ENCODE assay signal across 8 mouse cellular contexts in genomic region chr2:69587896-69588295, GRCm38 (mm10). TPM values are rescaled to one million over a fixed set of nuclear protein-coding genes. Genes with fewer than 3 reads are reported as not detected.
DNase-seq lines count a peak whose midpoint lies in the region; ATAC-seq and TF ChIP-seq lines count a peak whose summit lies in the region.

No protein-coding gene starts in this region.

- H3K9ac ChIP-seq in heart, embryonic 14.5 days (ENCODE audit: low read length), result no peak overlapping the region
- H3K9ac ChIP-seq in heart, embryonic 16.5 days (ENCODE audit: low read length), result no peak overlapping the region
- peak overlapping the region; percentile 50 for H3K9ac ChIP-seq in neural tube, embryonic 13.5 days

- peaks cover 31% of the 10 kb centered on the region; the same call in 1 of the 2 replicates for H3K27me3 ChIP-seq in heart, embryonic 14.5 days (ENCODE audit: control insufficient read depth, insufficient read depth, low read length)
- peaks cover 33% of the 10 kb centered on the region for H3K27me3 ChIP-seq in heart, embryonic 16.5 days (ENCODE audit: control insufficient read depth, insufficient read depth, low read length)
- H3K27me3 ChIP-seq in limb, embryonic 10.5 days (ENCODE audit: low read depth, poor library complexity, severe bottlenecking), result peaks cover 74% of the 10 kb centered on the region
- H3K27me3 ChIP-seq in neural tube, embryonic 13.5 days, result peaks cover 67% of the 10 kb centered on the region
- peaks cover 6% of the 10 kb centered on the region; the same call in 1 of the 2 replicates for H3K27me3 ChIP-seq in cerebellum, adult 2 months (ENCODE audit: control insufficient read depth, insufficient read depth, low read length)

- TF ChIP-seq CTCF in cerebellum, adult 2 months (IDR thresholded peaks at IDR 0.05; ENCODE audit: borderline replicate concordance, insufficient read depth, low read depth, low read length), result no peak

- no peak for TF ChIP-seq POLR2A in cerebellum, adult 2 months (IDR thresholded peaks at IDR 0.05; ENCODE audit: borderline replicate concordance, insufficient read depth, low read length)

- H3K9me3 ChIP-seq in heart, embryonic 14.5 days (ENCODE audit: control insufficient read depth, low read length), result no peaks in the 10 kb centered on the region
- H3K9me3 ChIP-seq in heart, embryonic 16.5 days (replicated peaks; ENCODE audit: control insufficient read depth, low read length), result no peaks in the 10 kb centered on the region
- no peaks in the 10 kb centered on the region for H3K9me3 ChIP-seq in limb, embryonic 10.5 days (replicated peaks)
- no peaks in the 10 kb centered on the region for H3K9me3 ChIP-seq in neural tube, embryonic 13.5 days

- peak overlapping the region; percentile 100 for H3K4me2 ChIP-seq in heart, embryonic 14.5 days (ENCODE audit: low read length)
- peak overlapping the region; percentile 81 for H3K4me2 ChIP-seq in heart, embryonic 16.5 days (ENCODE audit: low read depth, low read length)
- peak overlapping the region; percentile 60 for H3K4me2 ChIP-seq in neural tube, embryonic 13.5 days

- WGBS in heart, embryonic 14.5 days, result under 1% methylated on average over 23 of the region's 23 CpGs
- under 1% methylated on average over 23 of the region's 23 CpGs for WGBS in heart, embryonic 16.5 days
- WGBS in limb, embryonic 10.5 days, result under 1% methylated on average over 22 of the region's 23 CpGs
- 3% methylated on average over 15 of the region's 23 CpGs for WGBS in neural tube, embryonic 13.5 days
- 2% methylated on average over 23 of the region's 23 CpGs for WGBS in cerebellum, adult 2 months

- H3K4me1 ChIP-seq in heart, embryonic 14.5 days (ENCODE audit: control insufficient read depth in 2 of 2, insufficient read depth in 2 of 2, low read length in 2 of 2), result peaks cover 8 to 27% of the 10 kb centered on the region in 2 experiments
- peaks cover 19% of the 10 kb centered on the region for H3K4me1 ChIP-seq in heart, embryonic 16.5 days (ENCODE audit: control insufficient read depth, insufficient read depth, low read length)
- H3K4me1 ChIP-seq in limb, embryonic 10.5 days, result peaks cover 41% of the 10 kb centered on the region
- peaks cover 42% of the 10 kb centered on the region for H3K4me1 ChIP-seq in neural tube, embryonic 13.5 days (replicated peaks)
- peaks cover 4% of the 10 kb centered on the region; the same call in 1 of the 2 replicates for H3K4me1 ChIP-seq in cerebellum, adult 2 months (ENCODE audit: control insufficient read depth, insufficient read depth, low read length)

- H3K36me3 ChIP-seq in heart, embryonic 14.5 days (ENCODE audit: control insufficient read depth, insufficient read depth, low read length), result no peaks in the 10 kb centered on the region
- no peaks in the 10 kb centered on the region for H3K36me3 ChIP-seq in heart, embryonic 16.5 days (ENCODE audit: control insufficient read depth, insufficient read depth)
- H3K36me3 ChIP-seq in limb, embryonic 10.5 days, result no peaks in the 10 kb centered on the region
- H3K36me3 ChIP-seq in neural tube, embryonic 13.5 days, result no peaks in the 10 kb centered on the region

- no peak overlapping the region for H3K27ac ChIP-seq in heart, embryonic 14.5 days (replicated peaks in 1 of 2; ENCODE audit: control insufficient read depth in 1 of 2, insufficient read depth in 1 of 2, low read depth in 2 of 2, low read length in 2 of 2)
- no peak overlapping the region for H3K27ac ChIP-seq in heart, embryonic 16.5 days (ENCODE audit: low read length)
- 0 out of 2 replicates have a peak overlapping the region, but pooled peaks have one; percentile 14 for H3K27ac ChIP-seq in limb, embryonic 10.5 days
- H3K27ac ChIP-seq in neural tube, embryonic 13.5 days (replicated peaks), result no peak overlapping the region
- H3K27ac ChIP-seq in cerebellum, adult 2 months (ENCODE audit: insufficient read depth, low read length), result no peak overlapping the region

- peak overlapping the region; percentile 34 to 46 for H3K4me3 ChIP-seq in heart, embryonic 14.5 days (ENCODE audit: control insufficient read depth in 1 of 2, insufficient read depth in 1 of 2, low read depth in 1 of 2, low read length in 2 of 2)
- peak overlapping the region; percentile 56 for H3K4me3 ChIP-seq in heart, embryonic 16.5 days (ENCODE audit: low read length)
- peak overlapping the region; percentile 63 for H3K4me3 ChIP-seq in limb, embryonic 10.5 days
- peak overlapping the region; percentile 34 for H3K4me3 ChIP-seq in neural tube, embryonic 13.5 days
- H3K4me3 ChIP-seq in cerebellum, adult 2 months (replicated peaks; ENCODE audit: insufficient read depth, low read depth, low read length), result no peak overlapping the region

- no peak for ATAC-seq in heart, embryonic 14.5 days (ENCODE audit: insufficient number of reproducible peaks, insufficient read depth, low FRiP score, low read depth)
- ATAC-seq in heart, embryonic 16.5 days (replicated peaks; ENCODE audit: extremely low read depth, insufficient read depth, low FRiP score), result 0 out of 2 replicates have a peak, but pooled peaks have one; percentile 23
- ATAC-seq in neural tube, embryonic 13.5 days (ENCODE audit: low read depth), result no peak

- no peak for DNase-seq in heart, postnatal 25 days (ENCODE audit: low spot score)
- no peak for DNase-seq in limb, embryonic 10.5 days (ENCODE audit: low spot score)
- DNase-seq in adrenal gland, adult 2 months, result no peak
- DNase-seq in thymus, postnatal 4 days, result no peak
- no peak for DNase-seq in cerebellum, adult 2 months

- intact Hi-C loops in heart, postnatal 25 days (cut with DNase I), result no loop called here

RNA-seq across cellular contexts. Expression of gene Lrp2, which starts 2.0 kb away (rescaled TPM):
- polyA plus RNA-seq in heart, embryonic 14.5 days (2014; fragmentation: Nextera tagmentation; extraction: Ambion mirVana), result 0.85 and 1.00 TPM in 2 replicates
- total RNA-seq in heart, postnatal 25 days (2021), result 1 to 10 TPM; 1.1 to 1.4 TPM
- 0.21 and 0.35 TPM in 2 replicates for polyA plus RNA-seq in heart, embryonic 16.5 days (2015; fragmentation: Nextera tagmentation; extraction: Ambion mirVana)
- polyA plus RNA-seq in limb, embryonic 10.5 days (2016; fragmentation: Nextera tagmentation; extraction: Ambion mirVana), result 0.15 and 0.18 TPM in 2 replicates
- 0.39 and 0.59 TPM in 2 replicates for polyA plus RNA-seq in neural tube, embryonic 13.5 days (2015; fragmentation: Nextera tagmentation; extraction: Ambion mirVana)
- total RNA-seq in adrenal gland, adult 2 months (2021), result under 1 TPM; 0.52 to 0.73 TPM
- polyA plus RNA-seq in adrenal gland, adult 2 months (2012; rRNA removed), result 0.04 TPM in 2 replicates
- polyA plus RNA-seq in cerebellum, adult 2 months (2012; rRNA removed), result 0.08 and 0.11 TPM in 2 replicates

RNA-seq across cellular contexts. Expression of gene Bbs5, which starts 59.1 kb away (rescaled TPM):
- polyA plus RNA-seq in heart, embryonic 14.5 days (2014; fragmentation: Nextera tagmentation; extraction: Ambion mirVana), result 10.7 and 12.1 TPM in 2 replicates
- total RNA-seq in heart, postnatal 25 days (2021), result 1 to 10 TPM; 4.2 to 5.1 TPM
- polyA plus RNA-seq in heart, embryonic 16.5 days (2015; fragmentation: Nextera tagmentation; extraction: Ambion mirVana), result 10.5 and 12.5 TPM in 2 replicates
- 16.1 and 16.8 TPM in 2 replicates for polyA plus RNA-seq in limb, embryonic 10.5 days (2016; fragmentation: Nextera tagmentation; extraction: Ambion mirVana)
- 22.4 and 25.8 TPM in 2 replicates for polyA plus RNA-seq in neural tube, embryonic 13.5 days (2015; fragmentation: Nextera tagmentation; extraction: Ambion mirVana)
- total RNA-seq in adrenal gland, adult 2 months (2021), result 1 to 10 TPM; 7.0 to 8.3 TPM
- 0.07 and 0.43 TPM in 2 replicates for polyA plus RNA-seq in adrenal gland, adult 2 months (2012; rRNA removed)
- polyA plus RNA-seq in cerebellum, adult 2 months (2012; rRNA removed), result 21.3 and 23.2 TPM in 2 replicates
